Mouse (Mus musculus) frontal cortex, postnatal 25 days (tissue): ENCODE results near the gene Cntnap2.

Experiments used
- DNase-seq, 2 experiments: peaks; one replicate each; pipeline ENCODE4 v3.0.0; 2022; ENCODE audit warnings: low spot score in 2 of 2

Cntnap2 gene

GRCm38 (mm10) chr6:45327952-45328485 is 268.9 kb downstream of the Cntnap2 start:
- DNase-seq, result no peak

- no peak for DNase-seq
These were observed 286.2 kb downstream of the Cntnap2 start for GRCm38 (mm10) chr6:45345396-45345795.

- no peak for DNase-seq
These were observed 286.8 kb downstream of the Cntnap2 start for GRCm38 (mm10) chr6:45345953-45346352.

- no peak for DNase-seq
These were observed 307.3 kb downstream of the Cntnap2 start for GRCm38 (mm10) chr6:45366442-45366841.

- DNase-seq, result no peak
These were observed 322.0 kb downstream of the Cntnap2 start for GRCm38 (mm10) chr6:45381126-45381525.

- DNase-seq, result no peak
These were observed 329.9 kb downstream of the Cntnap2 start for GRCm38 (mm10) chr6:45389034-45389433.

GRCm38 (mm10) chr6:45413629-45414028 is 354.5 kb downstream of the Cntnap2 start:
- no peak for DNase-seq

GRCm38 (mm10) chr6:45455424-45455823 is 396.3 kb downstream of the Cntnap2 start:
- no peak for DNase-seq

- no peak for DNase-seq
These were observed 459.1 kb downstream of the Cntnap2 start for GRCm38 (mm10) chr6:45518221-45518620.

- DNase-seq, result no peak
These were observed 477.8 kb downstream of the Cntnap2 start for GRCm38 (mm10) chr6:45536999-45537398.

- DNase-seq, result no peak
These were observed 485.2 kb downstream of the Cntnap2 start for GRCm38 (mm10) chr6:45544319-45544875.

GRCm38 (mm10) chr6:45559724-45560123 is 500.6 kb downstream of the Cntnap2 start:
- no peak for DNase-seq

GRCm38 (mm10) chr6:45584467-45585094 is 525.4 kb downstream of the Cntnap2 start:
- no peak for DNase-seq

GRCm38 (mm10) chr6:45589084-45589483 is 529.9 kb downstream of the Cntnap2 start:
- no peak for DNase-seq

- DNase-seq, result no peak
These were observed 587.9 kb downstream of the Cntnap2 start for GRCm38 (mm10) chr6:45647017-45647416.

- DNase-seq, result no peak
These were observed 589.3 kb downstream of the Cntnap2 start for GRCm38 (mm10) chr6:45648419-45648818.

- no peak for DNase-seq
These were observed 641.1 kb downstream of the Cntnap2 start for GRCm38 (mm10) chr6:45700287-45700686.

GRCm38 (mm10) chr6:45791612-45792011 is 732.5 kb downstream of the Cntnap2 start:
- DNase-seq, result no peak

- no peak for DNase-seq
These were observed 782.6 kb downstream of the Cntnap2 start for GRCm38 (mm10) chr6:45841626-45842341.

- no peak for DNase-seq
These were observed 784.6 kb downstream of the Cntnap2 start for GRCm38 (mm10) chr6:45843736-45844135.

GRCm38 (mm10) chr6:45871409-45871992 is 812.3 kb downstream of the Cntnap2 start:
- DNase-seq, result no peak

GRCm38 (mm10) chr6:45885486-45885885 is 826.3 kb downstream of the Cntnap2 start:
- no peak for DNase-seq
